Mouse (Mus musculus): Measurements from ENCODE around the gene Dcaf6.

DNA sequence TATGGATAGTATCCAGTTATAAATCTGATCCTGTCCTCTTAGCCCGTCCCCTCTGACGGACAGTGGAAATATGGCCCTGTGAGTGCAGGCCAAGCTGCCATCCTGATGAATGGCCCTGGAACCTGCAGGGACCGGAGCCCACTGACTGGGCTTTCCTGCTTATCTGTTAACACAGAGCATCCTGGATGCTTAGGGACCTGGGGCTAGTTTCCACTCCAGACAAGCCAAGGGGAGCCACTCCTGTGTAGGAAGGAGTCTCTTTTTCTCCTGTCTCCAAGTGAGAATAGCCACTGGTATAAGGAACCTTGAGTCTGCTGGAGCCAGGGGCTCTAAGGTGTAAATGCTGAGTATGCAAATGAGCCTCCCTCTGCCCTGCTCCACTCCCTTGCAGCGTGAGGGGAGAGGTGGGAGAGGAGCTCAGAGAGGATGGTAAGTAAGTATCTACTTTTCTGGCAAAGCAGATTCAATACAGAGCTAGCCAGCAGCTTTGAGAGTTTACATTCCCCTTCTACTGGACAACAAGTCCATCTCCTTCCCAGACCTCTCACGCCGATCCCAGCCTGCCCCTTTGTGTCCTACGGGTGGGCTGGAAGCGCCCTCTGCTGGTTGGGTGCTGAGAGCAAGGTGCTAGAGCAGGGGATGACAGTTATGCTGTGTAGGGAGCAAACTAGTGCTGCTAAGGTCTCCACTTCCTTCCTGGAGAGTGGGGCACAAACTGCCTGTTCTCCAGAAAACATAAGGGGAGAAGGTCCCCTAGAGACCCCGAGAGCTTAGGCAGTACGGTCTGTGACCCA is 139.9 kb downstream of the Dcaf6 start:
- no peak for TF ChIP-seq POLR2A (IDR thresholded peaks at IDR 0.05; ENCODE audit: control insufficient read depth, low read depth, low read length)
- peak; percentile 81; the same call in 1 of the 2 replicates for TF ChIP-seq CTCF (IDR thresholded peaks at IDR 0.05; ENCODE audit: control insufficient read depth, insufficient read depth, insufficient replicate concordance, low read depth, low read length)
